Mouse (Mus musculus): ENCODE data around the gene Ccdc51.

Gene Ccdc51

GRCm38 (mm10) chr9:109097291-109097690 lies 15.0 kb downstream of the Ccdc51 start:
- no peak for DNase-seq

GRCm38 (mm10) chr9:109097831-109098230 lies 15.5 kb downstream of the Ccdc51 start:
- no peak for DNase-seq

GRCm38 (mm10) chr9:109098366-109098765 lies 16.1 kb downstream of the Ccdc51 start:
- DNase-seq: no peak

GRCm38 (mm10) chr9:109098969-109099368 lies 16.7 kb downstream of the Ccdc51 start:
- peak; percentile 64 for DNase-seq

GRCm38 (mm10) chr9:109100307-109100928 lies 18.1 kb downstream of the Ccdc51 start:
- no peak for DNase-seq

- no peak for DNase-seq
Measured at GRCm38 (mm10) chr9:109101933-109102445, 19.7 kb downstream of the Ccdc51 start.

GRCm38 (mm10) chr9:109102541-109102940 lies 20.2 kb downstream of the Ccdc51 start:
- DNase-seq: no peak

- no peak for DNase-seq
Measured at GRCm38 (mm10) chr9:109103250-109103649, 21.0 kb downstream of the Ccdc51 start.

GRCm38 (mm10) chr9:109104083-109104482 lies 21.8 kb downstream of the Ccdc51 start:
- no peak for DNase-seq

GRCm38 (mm10) chr9:109105011-109105410 lies 22.7 kb downstream of the Ccdc51 start:
- DNase-seq: no peak

GRCm38 (mm10) chr9:109105648-109106047 lies 23.4 kb downstream of the Ccdc51 start:
- no peak for DNase-seq

- no peak for DNase-seq
Measured at GRCm38 (mm10) chr9:109107341-109107740, 25.0 kb downstream of the Ccdc51 start.

GRCm38 (mm10) chr9:109110240-109110639 lies 27.9 kb downstream of the Ccdc51 start:
- DNase-seq: no peak

- DNase-seq: no peak
Measured at GRCm38 (mm10) chr9:109111101-109111500, 28.8 kb downstream of the Ccdc51 start.

- no peak for DNase-seq
Measured at GRCm38 (mm10) chr9:109111591-109111990, 29.3 kb downstream of the Ccdc51 start.

GRCm38 (mm10) chr9:109113331-109113730 lies 31.0 kb downstream of the Ccdc51 start:
- no peak for DNase-seq

- no peak for DNase-seq
Measured at GRCm38 (mm10) chr9:109114276-109114675, 32.0 kb downstream of the Ccdc51 start.

GRCm38 (mm10) chr9:109114871-109115270 lies 32.6 kb downstream of the Ccdc51 start:
- no peak for DNase-seq

GRCm38 (mm10) chr9:109116205-109116604 lies 33.9 kb downstream of the Ccdc51 start:
- no peak for DNase-seq

- no peak for DNase-seq
Measured at GRCm38 (mm10) chr9:109118106-109118505, 35.8 kb downstream of the Ccdc51 start.

GRCm38 (mm10) chr9:109119571-109119970 lies 37.3 kb downstream of the Ccdc51 start:
- DNase-seq: no peak

GRCm38 (mm10) chr9:109120956-109121355 lies 38.7 kb downstream of the Ccdc51 start:
- DNase-seq: no peak

- DNase-seq: no peak
Measured at GRCm38 (mm10) chr9:109122553-109123085, 40.3 kb downstream of the Ccdc51 start.

GRCm38 (mm10) chr9:109123266-109123665 lies 41.0 kb downstream of the Ccdc51 start:
- no peak for DNase-seq

GRCm38 (mm10) chr9:109124164-109124563 lies 41.9 kb downstream of the Ccdc51 start:
- DNase-seq: no peak
